Mouse (Mus musculus): ENCODE results near the gene Ccdc117. TPM values are rescaled to one million over a fixed set of nuclear protein-coding genes. Genes with fewer than 3 reads are reported as not detected.
"Not testable (repeated sequence)": the region's sequence is repeated elsewhere in the genome, so short reads cannot be mapped to it uniquely, and the experiment has no call there.

Gene Ccdc117
- polyA plus RNA-seq, 1 experiment from 2014 or later: 13.3 TPM

GRCm38 (mm10) chr11:5563898-5564297 is 21.9 kb upstream of the Ccdc117 start:
- no peaks in the 10 kb centered on the region for H3K36me3 ChIP-seq (ENCODE audit: control insufficient read depth, insufficient read depth, low read length)
- no peaks in the 10 kb centered on the region for H3K27me3 ChIP-seq (ENCODE audit: control insufficient read depth, insufficient read depth, low read length)
- H3K9me3 ChIP-seq (replicated peaks; ENCODE audit: control insufficient read depth, low read length): no peaks in the 10 kb centered on the region
- no peak overlapping the region for H3K9ac ChIP-seq (ENCODE audit: low read length)
- WGBS: 73% methylated on average over 6 of the region's 6 CpGs
- no peak overlapping the region for H3K27ac ChIP-seq (ENCODE audit: low read length)
- H3K4me1 ChIP-seq (ENCODE audit: control insufficient read depth, insufficient read depth, low read length): no peaks in the 10 kb centered on the region
- no peak for ATAC-seq (ENCODE audit: insufficient read depth, low FRiP score)
- no peak overlapping the region for H3K4me2 ChIP-seq (ENCODE audit: low read depth, low read length)
- H3K4me3 ChIP-seq (replicated peaks; ENCODE audit: low read length): no peak overlapping the region

GRCm38 (mm10) chr11:5562625-5563268 is 20.8 kb upstream of the Ccdc117 start:
- Histone ChIP-seq H3K9me3 (replicated peaks; ENCODE audit: control insufficient read depth, low read length) (no peaks in the 10 kb centered on the region), H3K27ac (ENCODE audit: low read length) (no peak overlapping the region), H3K4me1 (ENCODE audit: control insufficient read depth, insufficient read depth, low read length) (no peaks in the 10 kb centered on the region), H3K4me2 (ENCODE audit: low read depth, low read length) (no peak overlapping the region), H3K4me3 (replicated peaks; ENCODE audit: low read length) (no peak overlapping the region), H3K36me3 (ENCODE audit: control insufficient read depth, insufficient read depth, low read length) (no peaks in the 10 kb centered on the region), H3K9ac (ENCODE audit: low read length) (no peak overlapping the region), H3K27me3 (ENCODE audit: control insufficient read depth, insufficient read depth, low read length) (no peaks in the 10 kb centered on the region)
- 40% methylated on average over 9 of the region's 9 CpGs for WGBS
- ATAC-seq (ENCODE audit: insufficient read depth, low FRiP score): no peak

GRCm38 (mm10) chr11:5560273-5560672 is 18.3 kb upstream of the Ccdc117 start:
- Histone ChIP-seq H3K4me2 (ENCODE audit: low read depth, low read length) (no peak overlapping the region), H3K4me3 (replicated peaks; ENCODE audit: low read length) (no peak overlapping the region), H3K9ac (ENCODE audit: low read length) (no peak overlapping the region), H3K27ac (ENCODE audit: low read length) (no peak overlapping the region), H3K36me3 (ENCODE audit: control insufficient read depth, insufficient read depth, low read length) (no peaks in the 10 kb centered on the region), H3K9me3 (replicated peaks; ENCODE audit: control insufficient read depth, low read length) (no peaks in the 10 kb centered on the region), H3K4me1 (ENCODE audit: control insufficient read depth, insufficient read depth, low read length) (no peaks in the 10 kb centered on the region), H3K27me3 (ENCODE audit: control insufficient read depth, insufficient read depth, low read length) (no peaks in the 10 kb centered on the region)
- WGBS: 49% methylated on average over 3 of the region's 3 CpGs
- no peak for ATAC-seq (ENCODE audit: insufficient read depth, low FRiP score)

- Histone ChIP-seq H3K36me3 (ENCODE audit: control insufficient read depth, insufficient read depth, low read length) (no peaks in the 10 kb centered on the region), H3K27me3 (ENCODE audit: control insufficient read depth, insufficient read depth, low read length) (no peaks in the 10 kb centered on the region), H3K9ac (ENCODE audit: low read length) (no peak overlapping the region), H3K4me3 (replicated peaks; ENCODE audit: low read length) (no peak overlapping the region), H3K27ac (ENCODE audit: low read length) (no peak overlapping the region), H3K9me3 (replicated peaks; ENCODE audit: control insufficient read depth, low read length) (no peaks in the 10 kb centered on the region), H3K4me2 (ENCODE audit: low read depth, low read length) (no peak overlapping the region), H3K4me1 (ENCODE audit: control insufficient read depth, insufficient read depth, low read length) (no peaks in the 10 kb centered on the region)
- WGBS: 60% methylated on average over 1 of the region's 1 CpGs
- ATAC-seq (ENCODE audit: insufficient read depth, low FRiP score): no peak
Observed at GRCm38 (mm10) chr11:5551931-5552330, 9.9 kb upstream of the Ccdc117 start.

GRCm38 (mm10) chr11:5551430-5551829 is 9.4 kb upstream of the Ccdc117 start:
- H3K27me3 ChIP-seq (ENCODE audit: control insufficient read depth, insufficient read depth, low read length): no peaks in the 10 kb centered on the region
- no peaks in the 10 kb centered on the region for H3K36me3 ChIP-seq (ENCODE audit: control insufficient read depth, insufficient read depth, low read length)
- H3K27ac ChIP-seq (ENCODE audit: low read length): no peak overlapping the region
- 83% methylated on average over 5 of the region's 5 CpGs for WGBS
- no peaks in the 10 kb centered on the region for H3K4me1 ChIP-seq (ENCODE audit: control insufficient read depth, insufficient read depth, low read length)
- no peak overlapping the region for H3K4me3 ChIP-seq (replicated peaks; ENCODE audit: low read length)
- H3K9ac ChIP-seq (ENCODE audit: low read length): no peak overlapping the region
- H3K9me3 ChIP-seq (replicated peaks; ENCODE audit: control insufficient read depth, low read length): no peaks in the 10 kb centered on the region
- H3K4me2 ChIP-seq (ENCODE audit: low read depth, low read length): no peak overlapping the region
- no peak for ATAC-seq (ENCODE audit: insufficient read depth, low FRiP score)

- Histone ChIP-seq H3K4me3 (replicated peaks; ENCODE audit: low read length) (no peak overlapping the region), H3K27ac (ENCODE audit: low read length) (no peak overlapping the region), H3K4me1 (ENCODE audit: control insufficient read depth, insufficient read depth, low read length) (0 out of 2 replicates have a peak, but pooled peaks cover 4% of the 10 kb centered on the region), H3K4me2 (ENCODE audit: low read depth, low read length) (no peak overlapping the region), H3K9ac (ENCODE audit: low read length) (no peak overlapping the region), H3K27me3 (ENCODE audit: control insufficient read depth, insufficient read depth, low read length) (no peaks in the 10 kb centered on the region), H3K9me3 (replicated peaks; ENCODE audit: control insufficient read depth, low read length) (no peaks in the 10 kb centered on the region), H3K36me3 (ENCODE audit: control insufficient read depth, insufficient read depth, low read length) (no peaks in the 10 kb centered on the region)
- WGBS: 82% methylated on average over 3 of the region's 3 CpGs
- ATAC-seq (ENCODE audit: insufficient read depth, low FRiP score): no peak
Observed at GRCm38 (mm10) chr11:5546693-5547092, 4.7 kb upstream of the Ccdc117 start.

GRCm38 (mm10) chr11:5545457-5545856 is 3.5 kb upstream of the Ccdc117 start:
- Histone ChIP-seq H3K4me3 (replicated peaks; ENCODE audit: low read length) (no peak overlapping the region), H3K4me2 (ENCODE audit: low read depth, low read length) (no peak overlapping the region), H3K9me3 (replicated peaks; ENCODE audit: control insufficient read depth, low read length) (no peaks in the 10 kb centered on the region), H3K9ac (ENCODE audit: low read length) (no peak overlapping the region), H3K36me3 (ENCODE audit: control insufficient read depth, insufficient read depth, low read length) (no peaks in the 10 kb centered on the region), H3K27ac (ENCODE audit: low read length) (no peak overlapping the region), H3K27me3 (ENCODE audit: control insufficient read depth, insufficient read depth, low read length) (no peaks in the 10 kb centered on the region), H3K4me1 (ENCODE audit: control insufficient read depth, insufficient read depth, low read length) (peaks cover 11% of the 10 kb centered on the region)
- ATAC-seq (ENCODE audit: insufficient read depth, low FRiP score): no peak
- WGBS: 73% methylated on average over 4 of the region's 4 CpGs

- not testable (repeated sequence) for H3K9ac ChIP-seq (ENCODE audit: low read length); H3K4me3 ChIP-seq (replicated peaks; ENCODE audit: low read length); ATAC-seq (ENCODE audit: insufficient read depth, low FRiP score); H3K27ac ChIP-seq (ENCODE audit: low read length); H3K9me3 ChIP-seq (replicated peaks; ENCODE audit: control insufficient read depth, low read length); H3K4me2 ChIP-seq (ENCODE audit: low read depth, low read length); H3K36me3 ChIP-seq (ENCODE audit: control insufficient read depth, insufficient read depth, low read length); H3K27me3 ChIP-seq (ENCODE audit: control insufficient read depth, insufficient read depth, low read length)
- H3K4me1 ChIP-seq (ENCODE audit: control insufficient read depth, insufficient read depth, low read length): peaks cover 14% of the 10 kb centered on the region
- WGBS: 73% methylated on average over 1 of the region's 1 CpGs
Observed at GRCm38 (mm10) chr11:5544709-5545108, 2.7 kb upstream of the Ccdc117 start.

GRCm38 (mm10) chr11:5543281-5543680 is 1.3 kb upstream of the Ccdc117 start:
- WGBS: 78% methylated on average over 1 of the region's 1 CpGs
- Histone ChIP-seq H3K9me3 (replicated peaks; ENCODE audit: control insufficient read depth, low read length) (no peaks in the 10 kb centered on the region), H3K4me2 (ENCODE audit: low read depth, low read length) (no peak overlapping the region), H3K27ac (ENCODE audit: low read length) (no peak overlapping the region), H3K4me1 (ENCODE audit: control insufficient read depth, insufficient read depth, low read length) (peaks cover 16% of the 10 kb centered on the region), H3K4me3 (replicated peaks; ENCODE audit: low read length) (no peak overlapping the region), H3K27me3 (ENCODE audit: control insufficient read depth, insufficient read depth, low read length) (no peaks in the 10 kb centered on the region), H3K9ac (ENCODE audit: low read length) (no peak overlapping the region), H3K36me3 (ENCODE audit: control insufficient read depth, insufficient read depth, low read length) (peaks cover 8% of the 10 kb centered on the region)
- ATAC-seq (ENCODE audit: insufficient read depth, low FRiP score): no peak

Data from stomach, embryonic 16.5 days (tissue).